Mouse (Mus musculus): Measurements from ENCODE around the gene Abca17.

DNA sequence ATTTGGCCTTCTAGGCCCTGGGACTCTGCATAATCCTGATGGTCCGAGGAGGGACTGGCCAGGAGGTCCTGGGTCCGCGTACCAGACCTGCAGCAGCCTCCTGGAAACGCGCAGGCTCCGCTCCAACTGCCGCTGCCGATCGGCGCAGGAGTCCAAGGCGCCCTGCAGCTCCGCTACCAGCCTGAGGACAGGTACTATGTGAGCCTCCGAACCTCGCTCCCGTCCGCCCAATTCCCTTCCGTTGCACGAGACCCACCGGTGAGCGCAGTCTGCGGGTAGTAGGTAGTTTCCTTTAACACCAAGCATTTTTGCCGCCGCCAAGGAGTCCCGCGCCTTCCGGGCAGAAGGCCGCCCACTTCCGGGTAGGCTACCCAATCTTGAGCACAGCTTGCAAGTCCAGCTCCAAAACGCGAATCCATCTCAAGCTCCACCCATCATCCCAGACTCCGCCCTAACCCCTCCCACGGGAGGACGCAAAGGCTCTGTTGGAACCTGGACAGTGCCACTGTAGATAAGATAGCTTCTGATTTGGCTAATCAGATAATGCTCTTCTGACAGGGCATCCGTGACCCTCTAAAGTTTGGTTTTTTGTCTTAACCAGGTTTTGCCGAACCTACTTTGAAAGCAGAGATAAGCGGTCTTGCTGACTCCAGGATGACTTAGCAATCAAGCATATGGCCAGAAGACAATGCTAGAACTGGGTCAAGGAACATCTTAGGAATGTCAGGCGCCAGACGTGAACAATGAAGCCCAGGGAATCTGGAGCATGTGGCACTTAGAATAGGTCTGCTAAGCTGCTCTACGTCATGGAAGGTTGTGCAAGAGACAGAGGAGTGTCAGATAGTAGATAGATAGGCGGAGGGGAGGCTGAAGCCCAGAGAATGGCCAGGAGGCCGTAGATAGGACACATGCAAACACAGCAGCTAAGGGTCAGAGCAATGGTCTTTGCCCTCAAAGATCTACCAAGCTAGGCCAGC lies 130.1 kb downstream of the Abca17 start, which contains the start of gene Tedc2:
- TF ChIP-seq CTCF (IDR thresholded peaks at IDR 0.05; ENCODE audit: control insufficient read depth, insufficient read depth, insufficient read length), result no peak
- TF ChIP-seq MAX (IDR thresholded peaks at IDR 0.05), result no peak
- no peak for TF ChIP-seq USF1 (IDR thresholded peaks at IDR 0.05; ENCODE audit: low read depth)
- no peak for TF ChIP-seq MYOD1 (IDR thresholded peaks at IDR 0.05; ENCODE audit: control insufficient read depth, insufficient read length, low read depth)
- TF ChIP-seq CEBPB (IDR thresholded peaks at IDR 0.05; ENCODE audit: low read depth), result peak; percentile 74
- TF ChIP-seq MYOG (IDR thresholded peaks at IDR 0.05; ENCODE audit: control insufficient read depth, extremely low read depth, insufficient read length), result no peak
- no peak for TF ChIP-seq FOSL1 (IDR thresholded peaks at IDR 0.05; ENCODE audit: insufficient read depth, low read length, poor library complexity, severe bottlenecking)
